Comparison of ENCODE assay signal across 8 mouse cellular contexts in the genomic region with DNA sequence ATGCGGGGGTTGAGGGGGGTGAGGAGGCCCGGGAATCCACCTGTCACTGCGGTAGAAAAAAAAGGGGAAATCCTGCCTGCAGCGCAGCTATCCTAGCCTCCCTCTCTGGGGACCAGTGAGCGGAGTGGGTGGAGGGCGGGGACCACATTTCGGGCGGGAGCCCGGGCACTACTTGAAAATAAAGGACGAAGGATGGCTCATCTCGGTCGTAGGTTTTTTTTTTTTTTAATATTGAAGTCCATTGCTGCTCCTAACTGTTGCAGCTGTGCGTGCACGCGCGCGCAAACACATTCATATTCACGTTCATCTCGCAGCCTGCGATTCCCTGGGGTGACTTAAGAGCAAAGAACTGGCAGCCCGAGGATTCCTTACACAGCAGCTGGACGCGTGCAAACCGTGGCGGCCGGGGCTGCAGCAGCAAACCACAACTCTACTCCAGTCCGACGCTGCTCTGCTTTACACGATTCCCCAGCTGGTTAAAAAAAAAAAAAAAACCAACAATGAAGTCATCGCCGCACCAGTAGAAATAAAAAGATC. TPM values are rescaled to one million over a fixed set of nuclear protein-coding genes. Genes with fewer than 3 reads are reported as not detected.
A peak's percentile ranks its signal among the peaks of the same experiment; 100 is the strongest.
DNase-seq lines count a peak whose midpoint lies in the region; ATAC-seq and TF ChIP-seq lines count a peak whose summit lies in the region.

No protein-coding gene starts in this region.

- H3K27ac ChIP-seq in testis, adult 2 months (ENCODE audit: control insufficient read depth, insufficient read depth, low read depth, low read length), result no peak overlapping the region
- H3K27ac ChIP-seq in heart, adult 2 months, result peak overlapping the region; percentile 49; the same call in 1 of the 2 replicates
- peak overlapping the region; percentile 37; the same call in 1 of the 2 replicates for H3K27ac ChIP-seq in kidney, embryonic 14.5 days (ENCODE audit: low read depth, low read length)
- 0 out of 2 replicates have a peak overlapping the region, but pooled peaks have one; percentile 12 for H3K27ac ChIP-seq in liver, postnatal 0 days (ENCODE audit: low read depth)
- peak overlapping the region; percentile 50; the same call in 1 of the 2 replicates for H3K27ac ChIP-seq in olfactory bulb, adult 2 months (ENCODE audit: insufficient read depth, low read depth, low read length)

- H3K4me3 ChIP-seq in testis, adult 2 months (ENCODE audit: control insufficient read depth, low read depth, low read length), result peak overlapping the region; percentile 93
- peak overlapping the region; percentile 68 for H3K4me3 ChIP-seq in heart, adult 2 months
- H3K4me3 ChIP-seq in kidney, embryonic 14.5 days (ENCODE audit: low read length), result peak overlapping the region; percentile 53
- peak overlapping the region; percentile 73 for H3K4me3 ChIP-seq in liver, postnatal 0 days (ENCODE audit: low read depth, low read length)
- peak overlapping the region; percentile 98 for H3K4me3 ChIP-seq in olfactory bulb, adult 2 months (ENCODE audit: insufficient read depth, low read depth, low read length)

- peak overlapping the region; percentile 64 for H3K9ac ChIP-seq in heart, adult 2 months (ENCODE audit: low read depth, low read length)
- H3K9ac ChIP-seq in kidney, embryonic 14.5 days (ENCODE audit: low read depth, low read length), result peak overlapping the region; percentile 28; the same call in 1 of the 2 replicates
- H3K9ac ChIP-seq in liver, postnatal 0 days (replicated peaks), result 0 out of 2 replicates have a peak overlapping the region, but pooled peaks have one; percentile 26

- DNase-seq in testis, postnatal 14 days (ENCODE audit: low spot score), result no peak
- DNase-seq in embryo, embryonic 10.5 days (ENCODE audit: low spot score), result peak; percentile 65
- peak in 1 of 2 experiments; percentile 42 for DNase-seq in heart, adult 2 months
- DNase-seq in liver, postnatal 0 days, result no peak
- DNase-seq in thymus, postnatal 14 days, result no peak

- no peaks in the 10 kb centered on the region for H3K36me3 ChIP-seq in testis, adult 2 months (ENCODE audit: control insufficient read depth, insufficient read depth, low read length)
- H3K36me3 ChIP-seq in heart, adult 2 months (ENCODE audit: control insufficient read depth, insufficient read depth, low read length), result no peaks in the 10 kb centered on the region
- H3K36me3 ChIP-seq in kidney, embryonic 14.5 days (ENCODE audit: control insufficient read depth, insufficient read depth, low read length), result no peaks in the 10 kb centered on the region
- H3K36me3 ChIP-seq in liver, postnatal 0 days (replicated peaks; ENCODE audit: insufficient read depth, low read length), result no peaks in the 10 kb centered on the region

- H3K4me1 ChIP-seq in testis, adult 2 months (ENCODE audit: control insufficient read depth, insufficient read depth, low read length), result no peaks in the 10 kb centered on the region
- no peaks in the 10 kb centered on the region for H3K4me1 ChIP-seq in heart, adult 2 months (ENCODE audit: control insufficient read depth, insufficient read depth, low read length)
- 0 out of 2 replicates have a peak, but pooled peaks cover 2% of the 10 kb centered on the region for H3K4me1 ChIP-seq in kidney, embryonic 14.5 days (ENCODE audit: control insufficient read depth, insufficient read depth, low read length)
- no peaks in the 10 kb centered on the region for H3K4me1 ChIP-seq in liver, postnatal 0 days (ENCODE audit: insufficient read depth)
- H3K4me1 ChIP-seq in olfactory bulb, adult 2 months (ENCODE audit: control insufficient read depth, insufficient read depth, low read length), result no peaks in the 10 kb centered on the region

- intact Hi-C loops in heart, adult 2 months (cut with DNase I), result loop anchor here (2.0 kb wide), 1 partner anchor 228 kb away; no protein-coding TSS in a partner anchor

- WGBS in heart, adult 2 months, result 13% methylated on average over 31 of the region's 31 CpGs
- 29% methylated on average over 31 of the region's 31 CpGs for WGBS in kidney, embryonic 14.5 days
- WGBS in liver, postnatal 0 days (ENCODE audit: insufficient replicate concordance), result 21% methylated on average over 26 of the region's 31 CpGs
- WGBS in olfactory bulb, adult 2 months, result 20% methylated on average over 31 of the region's 31 CpGs

- no peaks in the 10 kb centered on the region for H3K27me3 ChIP-seq in testis, adult 2 months (ENCODE audit: control insufficient read depth, insufficient read depth, low read length)
- H3K27me3 ChIP-seq in heart, adult 2 months (ENCODE audit: control insufficient read depth, insufficient read depth, low read length), result no peaks in the 10 kb centered on the region
- H3K27me3 ChIP-seq in kidney, embryonic 14.5 days (ENCODE audit: control insufficient read depth, insufficient read depth, low read length), result peaks cover 3% of the 10 kb centered on the region; the same call in 1 of the 2 replicates
- H3K27me3 ChIP-seq in liver, postnatal 0 days (ENCODE audit: insufficient read depth, low read length), result 0 out of 2 replicates have a peak, but pooled peaks cover 3% of the 10 kb centered on the region

- H3K79me2 ChIP-seq in heart, adult 2 months (replicated peaks; ENCODE audit: control insufficient read depth, insufficient read depth, low read length), result no peaks in the 10 kb centered on the region

- TF ChIP-seq POLR2A in testis, adult 2 months (IDR thresholded peaks at IDR 0.05; ENCODE audit: control insufficient read depth, low read depth, low read length), result no peak
- TF ChIP-seq POLR2A in heart, adult 2 months (IDR thresholded peaks at IDR 0.05; ENCODE audit: insufficient read depth, low read depth, low read length), result no peak
- no peak for TF ChIP-seq POLR2A in olfactory bulb, adult 2 months (IDR thresholded peaks at IDR 0.05; ENCODE audit: insufficient read depth, low read depth, low read length)

- peak overlapping the region; percentile 40 for H3K4me2 ChIP-seq in kidney, embryonic 14.5 days (replicated peaks; ENCODE audit: low read depth, low read length)
- peak overlapping the region; percentile 89 for H3K4me2 ChIP-seq in liver, postnatal 0 days (ENCODE audit: low read depth, low read length)

- TF ChIP-seq EP300 in heart, adult 2 months (IDR thresholded peaks at IDR 0.05; ENCODE audit: insufficient read depth, low read depth, low read length), result no peak
- no peak for TF ChIP-seq EP300 in liver, postnatal 0 days (IDR thresholded peaks at IDR 0.05; ENCODE audit: low read depth)

- no peaks in the 10 kb centered on the region for H3K9me3 ChIP-seq in kidney, embryonic 14.5 days (ENCODE audit: control insufficient read depth, low read length)
- no peaks in the 10 kb centered on the region for H3K9me3 ChIP-seq in liver, postnatal 0 days (ENCODE audit: low read length)

- no peak for TF ChIP-seq CTCF in testis, adult 2 months (IDR thresholded peaks at IDR 0.05; ENCODE audit: control insufficient read depth, insufficient read depth, insufficient replicate concordance, low read depth, low read length)
- TF ChIP-seq CTCF in heart, adult 2 months (IDR thresholded peaks at IDR 0.05), result no peak
- no peak for TF ChIP-seq CTCF in liver, postnatal 0 days (IDR thresholded peaks at IDR 0.05; ENCODE audit: low read depth)
- TF ChIP-seq CTCF in olfactory bulb, adult 2 months (IDR thresholded peaks at IDR 0.05; ENCODE audit: insufficient read depth, low read depth, low read length), result no peak

- ATAC-seq in kidney, embryonic 14.5 days (ENCODE audit: low FRiP score, low TSS enrichment), result peak; percentile 36; the same call in 1 of the 2 replicates
- ATAC-seq in liver, postnatal 0 days, result peak; percentile 36

RNA-seq across cellular contexts. Expression of a gene that starts 0.7 kb away (rescaled TPM):
- polyA plus RNA-seq in testis, adult 2 months (2012; rRNA removed), result 9.8 and 10.5 TPM in 2 replicates
- 1 to 10 TPM; 5.6 to 6.6 TPM for total RNA-seq in heart, adult 2 months (2021)
- 1.3 and 2.5 TPM in 2 replicates for polyA plus RNA-seq in heart, adult 2 months (2012; rRNA removed)
- polyA plus RNA-seq in kidney, embryonic 14.5 days (2014; fragmentation: Nextera tagmentation; extraction: Ambion mirVana), result 2.5 and 2.8 TPM in 2 replicates
- polyA plus RNA-seq in liver, postnatal 0 days (2015; fragmentation: Nextera tagmentation; extraction: Ambion mirVana), result 0.30 and 0.34 TPM in 2 replicates
- polyA plus RNA-seq in olfactory bulb, adult 2 months (2012; ENCODE audit: insufficient read depth, insufficient read length, low replicate concordance, missing spikeins), result not detected in 2 replicates
